Mouse (Mus musculus) thymus, adult 2 months (tissue): Measurements from ENCODE around the gene Trmo. TPM values are rescaled to one million over a fixed set of nuclear protein-coding genes. Genes with fewer than 3 reads are reported as not detected.
A peak's percentile ranks its signal among the peaks of the same experiment; 100 is the strongest.

Source experiments
- DNase-seq: peaks from one replicate; pipeline ENCODE4 v3.0.0; 2021
- H3K27ac ChIP-seq: fragments of 200-500 bp; 2 replicates; pipeline ENCODE4 v1.5.1; 2012; ENCODE audit warnings: low read length, control low read depth; ENCODE audit not compliant: control insufficient read depth, insufficient read depth
- H3K27me3 ChIP-seq: fragments of 200-500 bp; 2 replicates; pipeline ENCODE4 v1.6.1; 2012; ENCODE audit warnings: mild to moderate bottlenecking, low read length, moderate library complexity, mixed read lengths; ENCODE audit not compliant: control insufficient read depth, insufficient read depth
- H3K36me3 ChIP-seq: fragments of 200-500 bp; 2 replicates; pipeline ENCODE4 v1.6.1; 2012; ENCODE audit warnings: mild to moderate bottlenecking, low read length, moderate library complexity; ENCODE audit not compliant: control insufficient read depth, insufficient read depth
- H3K4me1 ChIP-seq: fragments of 200-500 bp; replicated peaks from 2 replicates; pipeline ENCODE4 v1.6.1; 2012; ENCODE audit warnings: low read length; ENCODE audit not compliant: control insufficient read depth, insufficient read depth
- H3K4me3 ChIP-seq: fragments of 200-500 bp; 2 replicates; pipeline ENCODE4 v1.5.1; 2012; ENCODE audit warnings: mild to moderate bottlenecking, low read length, control low read depth, moderate library complexity; ENCODE audit not compliant: control insufficient read depth, insufficient read depth
- CTCF ChIP-seq: fragments of 200-500 bp; IDR thresholded peaks from 2 replicates; pipeline ENCODE4 v1.5.1; 2012; ENCODE audit warnings: mild to moderate bottlenecking, control low read depth, low read length, moderate library complexity, borderline replicate concordance; ENCODE audit not compliant: control insufficient read depth, poor library complexity, insufficient read depth; ENCODE audit errors: extremely low read depth
- POLR2A ChIP-seq: fragments of 200-500 bp; IDR thresholded peaks from 2 replicates; pipeline ENCODE4 v1.6.1; 2012; ENCODE audit warnings: mild to moderate bottlenecking, low read length, control low read depth, moderate library complexity; ENCODE audit not compliant: control insufficient read depth, poor library complexity, insufficient read depth; ENCODE audit errors: extremely low read depth
- WGBS: fragments of 180-500 bp; shearing (Covaris S2); methylation state at CpG from one replicate; pipeline ENCODE4 v1.1.7; 2018; 5-methylcytosine and 5-hydroxymethylcytosine counted together
- polyA plus RNA-seq: library from polyadenylated mRNA; depleted of rRNA; stranded (reverse); fragments of >200 nt; gene quantifications from 2 replicates; pipeline ENCODE4 v1.2.3, GENCODE M21; 2012

Gene Trmo
- polyA plus RNA-seq, 1 experiment, result 13.5 TPM

- DNase-seq, result peak; percentile 78
- Histone ChIP-seq H3K27ac (no peak overlapping the region), H3K27me3 (no peaks in the 10 kb centered on the region; the same call in 1 of the 2 replicates), H3K36me3 (peaks cover 21% of the 10 kb centered on the region), H3K4me3 (peak overlapping the region; percentile 34), H3K4me1 (peaks cover 3% of the 10 kb centered on the region)
- 35% methylated on average over 22 of the region's 22 CpGs for WGBS
- no peak for TF ChIP-seq POLR2A
- TF ChIP-seq CTCF, result peak; percentile 91
Observed at GRCm38 (mm10) chr4:46374869-46375368, 14.3 kb downstream of the Trmo start.

- no peak for TF ChIP-seq POLR2A
- no peak for TF ChIP-seq CTCF
- peaks cover 19% of the 10 kb centered on the region for H3K36me3 ChIP-seq
- H3K27ac ChIP-seq, result no peak overlapping the region
- no peak overlapping the region for H3K4me3 ChIP-seq
- H3K27me3 ChIP-seq, result no peaks in the 10 kb centered on the region; the same call in 1 of the 2 replicates
- WGBS, result 66% methylated on average over 6 of the region's 6 CpGs
- DNase-seq, result peak; percentile 37
- peaks cover 3% of the 10 kb centered on the region for H3K4me1 ChIP-seq
Observed at GRCm38 (mm10) chr4:46374455-46374854, 14.8 kb downstream of the Trmo start.

DNA sequence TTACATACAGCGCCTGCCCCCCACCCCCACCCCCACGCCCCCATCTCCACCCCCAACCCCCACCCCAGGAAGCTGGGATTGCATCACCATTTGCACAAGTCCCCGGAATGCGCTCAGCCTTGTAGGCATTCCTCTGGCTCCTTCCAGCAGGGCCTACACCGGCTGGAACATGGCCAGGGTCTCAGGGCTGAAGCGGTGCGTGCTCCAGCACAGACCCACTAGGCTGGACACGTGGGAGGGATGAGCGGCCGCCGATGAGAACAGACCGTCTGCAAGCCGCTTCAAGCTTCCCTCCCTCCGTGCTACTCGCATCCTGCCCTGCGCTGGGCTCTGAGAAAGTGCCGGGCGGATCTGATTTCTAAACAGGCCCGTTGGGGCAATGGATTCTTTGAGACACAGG lies 18.2 kb downstream of the Trmo start:
- Histone ChIP-seq H3K27me3 (no peaks in the 10 kb centered on the region; the same call in 1 of the 2 replicates), H3K4me3 (no peak overlapping the region), H3K4me1 (peaks cover 3% of the 10 kb centered on the region), H3K27ac (no peak overlapping the region), H3K36me3 (no peaks in the 10 kb centered on the region; the same call in 1 of the 2 replicates)
- no peak for DNase-seq
- no peak for TF ChIP-seq CTCF
- TF ChIP-seq POLR2A, result no peak
- 13% methylated on average over 18 of the region's 19 CpGs for WGBS

DNA sequence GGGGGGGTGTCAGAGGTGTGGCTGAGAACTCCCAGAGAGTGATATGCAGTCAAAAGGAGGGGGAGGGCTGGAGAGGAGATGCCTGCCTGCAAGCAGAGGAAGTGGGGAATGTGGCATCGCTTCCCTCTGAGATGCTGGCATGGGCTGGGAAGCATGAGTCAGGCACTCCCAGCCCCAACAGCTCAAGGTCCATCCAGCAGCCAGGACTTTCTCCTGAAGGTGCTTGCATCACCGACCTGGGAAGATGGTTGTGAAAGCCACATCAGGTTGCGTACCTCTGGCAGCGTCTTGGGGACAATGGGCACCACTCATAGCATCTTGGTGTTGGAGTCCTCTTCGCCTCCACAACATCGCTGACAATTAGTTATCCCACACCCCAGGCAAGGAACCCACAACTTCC lies 18.8 kb downstream of the Trmo start:
- H3K4me3 ChIP-seq, result no peak overlapping the region

GRCm38 (mm10) chr4:46369070-46369469 lies 20.2 kb downstream of the Trmo start:
- no peak for TF ChIP-seq CTCF
- TF ChIP-seq POLR2A, result no peak
- DNase-seq, result no peak
- Histone ChIP-seq H3K4me1 (no peaks in the 10 kb centered on the region), H3K36me3 (no peaks in the 10 kb centered on the region), H3K27me3 (no peaks in the 10 kb centered on the region; the same call in 1 of the 2 replicates), H3K4me3 (no peak overlapping the region), H3K27ac (no peak overlapping the region)
- WGBS, result 67% methylated on average over 4 of the region's 4 CpGs

More for the DNA sequence above, 18.8 kb downstream of the Trmo start:
- Histone ChIP-seq H3K36me3 (no peaks in the 10 kb centered on the region), H3K27me3 (no peaks in the 10 kb centered on the region; the same call in 1 of the 2 replicates), H3K27ac (no peak overlapping the region), H3K4me1 (peaks cover 3% of the 10 kb centered on the region)
- DNase-seq, result no peak
- WGBS, result 49% methylated on average over 6 of the region's 6 CpGs
- TF ChIP-seq CTCF, result no peak
- TF ChIP-seq POLR2A, result no peak

DNA sequence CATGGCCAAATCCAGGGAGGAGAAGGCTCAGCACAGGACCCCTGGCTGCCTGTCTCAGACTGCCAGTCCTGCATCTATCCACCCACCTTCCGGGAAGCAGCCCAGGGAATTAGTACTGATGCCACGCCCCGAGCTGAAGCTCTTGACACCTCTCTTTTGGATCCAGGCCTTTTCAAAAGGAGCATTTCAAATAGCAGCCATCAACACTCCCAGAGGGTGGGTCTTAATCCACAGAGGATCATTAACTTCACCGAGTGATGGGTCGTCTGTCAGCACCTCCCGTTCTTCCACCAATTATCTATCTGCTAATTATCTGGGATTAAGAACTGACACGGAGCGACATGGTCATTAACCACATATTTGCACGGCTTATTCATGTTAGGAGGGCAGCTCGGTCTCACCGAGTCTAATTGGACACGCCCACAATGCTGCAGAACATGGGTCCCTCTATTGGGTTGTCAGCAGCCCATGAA lies 21.7 kb downstream of the Trmo start:
- no peaks in the 10 kb centered on the region; the same call in 1 of the 2 replicates for H3K27me3 ChIP-seq
- WGBS, result 44% methylated on average over 12 of the region's 12 CpGs
- no peaks in the 10 kb centered on the region for H3K4me1 ChIP-seq
- TF ChIP-seq POLR2A (no peak), CTCF (no peak)
- DNase-seq, result no peak
- H3K36me3 ChIP-seq, result no peaks in the 10 kb centered on the region
- H3K27ac ChIP-seq, result no peak overlapping the region
- no peak overlapping the region for H3K4me3 ChIP-seq

DNA sequence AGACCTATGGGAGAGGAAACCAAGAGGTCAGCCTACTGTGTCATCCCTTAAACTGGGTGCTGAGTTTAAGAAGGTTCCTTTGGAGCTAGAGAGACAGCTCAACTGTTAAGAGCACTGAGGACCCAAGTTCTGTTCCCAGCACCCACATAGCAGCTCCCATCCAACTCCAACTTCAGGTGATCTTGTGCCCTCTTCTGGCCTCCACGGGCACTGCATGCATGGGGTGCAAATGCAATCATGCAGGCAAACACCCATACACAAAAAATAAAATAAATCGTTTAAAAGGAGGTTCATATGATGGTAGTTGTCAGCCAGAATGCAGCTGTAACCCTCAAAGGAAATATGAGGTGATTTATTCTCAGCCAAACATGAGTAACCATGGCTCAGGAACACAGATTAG lies 24.9 kb downstream of the Trmo start:
- no peak for DNase-seq
- no peak overlapping the region for H3K27ac ChIP-seq
- H3K4me1 ChIP-seq, result no peaks in the 10 kb centered on the region
- WGBS, result 89% methylated on average over 2 of the region's 2 CpGs
- no peak overlapping the region for H3K4me3 ChIP-seq
- no peaks in the 10 kb centered on the region for H3K27me3 ChIP-seq
- no peak for TF ChIP-seq POLR2A
- no peak for TF ChIP-seq CTCF
- H3K36me3 ChIP-seq, result no peaks in the 10 kb centered on the region
